Mouse (Mus musculus) hindbrain, embryonic 14.5 days (tissue): ENCODE results near the gene Lin7a. TPM values are rescaled to one million over a fixed set of nuclear protein-coding genes. Genes with fewer than 3 reads are reported as not detected.

Source experiments
- ATAC-seq: fragments of 200-750 bp; cut with Nextera tagmentation; 2 replicates; pipeline ENCODE4 v1.8.0; 2017; ENCODE audit warnings: moderate number of reproducible peaks, mild to moderate bottlenecking, moderate TSS enrichment, moderate library complexity; ENCODE audit not compliant: low FRiP score
- DNase-seq: peaks from one replicate; pipeline ENCODE4 v3.0.0-alpha.2; 2015; ENCODE audit warnings: low spot score
- H3K27ac ChIP-seq: fragments of 300-500 bp; sonication (generic); 2 replicates; pipeline ENCODE4 v1.5.1; 2014; ENCODE audit warnings: mild to moderate bottlenecking, moderate library complexity
- H3K27me3 ChIP-seq: fragments of 300-500 bp; sonication (generic); 2 replicates; pipeline ENCODE4 v1.6.1; 2014; ENCODE audit warnings: mild to moderate bottlenecking, low read length, mixed read lengths; ENCODE audit not compliant: control insufficient read depth, insufficient read depth
- H3K36me3 ChIP-seq: fragments of 300-500 bp; sonication (generic); replicated peaks from 2 replicates; pipeline ENCODE4 v1.6.1; 2014; ENCODE audit not compliant: control insufficient read depth, insufficient read depth
- H3K4me1 ChIP-seq: fragments of 300-500 bp; sonication (generic); replicated peaks from 2 replicates; pipeline ENCODE4 v1.6.1; 2014; ENCODE audit warnings: antibody characterized with exemption, low read length, mixed read lengths; ENCODE audit not compliant: control insufficient read depth, insufficient read depth
- H3K4me2 ChIP-seq: fragments of 300-500 bp; sonication (generic); replicated peaks from 2 replicates; pipeline ENCODE4 v1.6.1; 2014; ENCODE audit warnings: mild to moderate bottlenecking, moderate library complexity
- H3K4me3 ChIP-seq: fragments of 300-500 bp; sonication (generic); replicated peaks from 2 replicates; pipeline ENCODE4 v1.5.1; 2014; ENCODE audit warnings: mild to moderate bottlenecking, low read length
- H3K9ac ChIP-seq: fragments of 300-500 bp; sonication (generic); 2 replicates; pipeline ENCODE4 v1.6.1; 2014
- H3K9me3 ChIP-seq: fragments of 300-500 bp; sonication (generic); 2 replicates; pipeline ENCODE4 v1.6.1; 2016; ENCODE audit warnings: low read length; ENCODE audit not compliant: control insufficient read depth
- WGBS: fragments of 180-500 bp; shearing (Covaris S2); extraction: QIAGEN DNeasy Blood & Tissue Kit; methylation state at CpG from one replicate; pipeline ENCODE4 v1.1.7; 2014; 5-methylcytosine and 5-hydroxymethylcytosine counted together
- polyA plus RNA-seq: library from polyadenylated mRNA; unstranded; fragments of >200 nt; fragmentation: Nextera tagmentation; extraction: Ambion mirVana; gene quantifications from 2 replicates; pipeline ENCODE4 v1.2.1, GENCODE M21; 2014

Lin7a gene
- polyA plus RNA-seq, 1 experiment from 2014 or later: 36.2 TPM

GRCm38 (mm10) chr10:107235496-107235895, 36.0 kb upstream of the Lin7a start:
- Histone ChIP-seq H3K36me3 (no peaks in the 10 kb centered on the region), H3K4me2 (no peak overlapping the region), H3K9ac (no peak overlapping the region), H3K4me1 (no peaks in the 10 kb centered on the region), H3K9me3 (no peaks in the 10 kb centered on the region), H3K4me3 (no peak overlapping the region), H3K27me3 (no peaks in the 10 kb centered on the region), H3K27ac (no peak overlapping the region)
- DNase-seq (no peak), ATAC-seq (no peak)
- WGBS: 85% methylated on average over 3 of the region's 3 CpGs

DNA sequence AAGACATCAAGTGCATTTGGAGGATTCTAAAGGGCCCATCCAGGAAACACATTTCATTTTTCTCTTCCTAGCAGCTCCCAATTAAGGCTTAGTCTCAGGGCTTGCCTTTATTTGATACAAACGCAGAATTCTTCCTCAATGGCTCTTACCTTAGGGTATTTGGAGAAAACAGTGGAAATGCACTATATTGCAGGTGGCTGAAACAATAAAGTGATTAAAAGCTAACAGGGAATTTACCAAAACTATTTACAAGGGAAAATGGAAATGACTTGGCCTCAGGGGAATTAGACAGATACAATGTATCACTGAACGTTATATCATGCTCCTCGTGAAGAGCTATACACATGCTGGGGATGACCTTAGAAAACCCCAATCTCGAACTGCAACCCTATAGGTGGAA, 35.3 kb upstream of the Lin7a start:
- H3K36me3 ChIP-seq: no peaks in the 10 kb centered on the region
- 65% methylated on average over 4 of the region's 4 CpGs for WGBS
- H3K4me3 ChIP-seq: no peak overlapping the region
- no peak for ATAC-seq
- no peaks in the 10 kb centered on the region for H3K27me3 ChIP-seq
- no peak overlapping the region for H3K9ac ChIP-seq
- H3K9me3 ChIP-seq: no peaks in the 10 kb centered on the region
- H3K27ac ChIP-seq: no peak overlapping the region
- no peak for DNase-seq
- H3K4me2 ChIP-seq: no peak overlapping the region
- no peaks in the 10 kb centered on the region for H3K4me1 ChIP-seq

DNA sequence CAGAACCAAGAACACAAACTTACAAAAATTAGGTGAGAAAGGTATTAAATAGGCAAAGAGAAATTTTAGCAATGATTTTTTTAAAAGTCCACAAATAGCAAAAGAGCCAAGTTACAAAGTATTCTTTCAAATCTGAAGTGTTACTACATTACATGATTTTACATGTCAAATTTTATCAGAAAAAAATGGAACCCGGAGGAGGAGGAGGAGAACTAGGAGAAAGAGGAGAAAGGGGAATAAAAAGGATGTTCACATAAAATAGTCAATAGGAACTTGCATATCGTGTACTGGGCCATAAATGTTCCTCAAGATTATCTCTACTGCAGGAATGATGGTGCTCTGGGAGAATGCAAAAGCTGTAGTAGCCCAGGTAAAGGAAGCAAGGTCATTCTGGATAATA, 34.4 kb upstream of the Lin7a start:
- no peaks in the 10 kb centered on the region for H3K9me3 ChIP-seq
- DNase-seq: no peak

GRCm38 (mm10) chr10:107237736-107238135, 33.8 kb upstream of the Lin7a start:
- H3K27me3 ChIP-seq: no peaks in the 10 kb centered on the region
- H3K27ac ChIP-seq: no peak overlapping the region
- H3K9ac ChIP-seq: no peak overlapping the region
- DNase-seq: no peak
- 100% methylated on average over 1 of the region's 1 CpGs for WGBS
- H3K4me3 ChIP-seq: no peak overlapping the region
- ATAC-seq: no peak
- no peaks in the 10 kb centered on the region for H3K4me1 ChIP-seq
- no peaks in the 10 kb centered on the region for H3K9me3 ChIP-seq
- no peak overlapping the region for H3K4me2 ChIP-seq
- no peaks in the 10 kb centered on the region for H3K36me3 ChIP-seq

More for the DNA sequence above, 34.4 kb upstream of the Lin7a start:
- Histone ChIP-seq H3K36me3 (no peaks in the 10 kb centered on the region), H3K9ac (no peak overlapping the region), H3K27ac (no peak overlapping the region), H3K4me3 (no peak overlapping the region), H3K27me3 (no peaks in the 10 kb centered on the region), H3K4me1 (no peaks in the 10 kb centered on the region), H3K4me2 (no peak overlapping the region)
- no peak for ATAC-seq
- 95% methylated on average over 2 of the region's 2 CpGs for WGBS

- Histone ChIP-seq H3K4me3 (no peak overlapping the region), H3K27me3 (no peaks in the 10 kb centered on the region), H3K27ac (no peak overlapping the region), H3K36me3 (no peaks in the 10 kb centered on the region), H3K4me1 (no peaks in the 10 kb centered on the region), H3K4me2 (no peak overlapping the region), H3K9ac (no peak overlapping the region), H3K9me3 (no peaks in the 10 kb centered on the region)
- ATAC-seq (no peak), DNase-seq (no peak)
- 77% methylated on average over 2 of the region's 2 CpGs for WGBS
Observed at GRCm38 (mm10) chr10:107238151-107238860, 33.2 kb upstream of the Lin7a start.

DNA sequence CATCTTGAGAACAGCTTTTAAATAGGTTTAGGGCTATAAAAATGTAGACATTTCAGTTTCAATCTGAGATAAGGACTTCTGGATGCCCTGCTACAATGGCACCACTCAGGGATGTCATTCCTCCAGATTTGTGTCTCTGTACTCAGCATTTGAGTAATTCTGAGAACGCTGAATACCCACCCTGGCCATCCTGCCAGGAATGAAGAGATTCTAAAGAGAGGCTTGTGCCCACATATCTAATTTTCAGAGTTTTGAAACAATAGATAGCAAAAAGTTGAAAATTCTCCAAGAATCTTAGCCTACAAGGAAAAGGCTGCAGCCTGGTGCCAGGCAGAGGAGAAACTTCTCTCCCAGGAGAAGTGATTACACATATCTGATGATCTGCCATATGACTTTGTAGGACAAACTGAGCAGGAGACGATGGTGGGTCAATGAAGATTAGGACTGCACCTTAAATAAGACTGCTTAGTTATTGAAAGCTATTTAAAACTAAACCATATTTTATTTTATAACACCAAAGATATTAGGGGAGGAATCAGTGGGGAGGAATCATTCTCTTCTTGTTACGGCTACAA, 32.5 kb upstream of the Lin7a start:
- no peak for ATAC-seq
- Histone ChIP-seq H3K4me2 (no peak overlapping the region), H3K36me3 (no peaks in the 10 kb centered on the region), H3K9ac (no peak overlapping the region), H3K9me3 (no peaks in the 10 kb centered on the region), H3K27me3 (no peaks in the 10 kb centered on the region), H3K4me3 (no peak overlapping the region), H3K4me1 (no peaks in the 10 kb centered on the region), H3K27ac (no peak overlapping the region)
- no peak for DNase-seq
- 74% methylated on average over 3 of the region's 3 CpGs for WGBS

GRCm38 (mm10) chr10:107239651-107240330, 31.7 kb upstream of the Lin7a start:
- Histone ChIP-seq H3K27ac (no peak overlapping the region), H3K4me1 (no peaks in the 10 kb centered on the region), H3K36me3 (no peaks in the 10 kb centered on the region), H3K4me2 (no peak overlapping the region), H3K9me3 (no peaks in the 10 kb centered on the region), H3K9ac (no peak overlapping the region), H3K4me3 (no peak overlapping the region), H3K27me3 (no peaks in the 10 kb centered on the region)
- ATAC-seq (no peak), DNase-seq (no peak)
- WGBS: 81% methylated on average over 2 of the region's 2 CpGs

GRCm38 (mm10) chr10:107240446-107240845, 31.0 kb upstream of the Lin7a start:
- 83% methylated on average over 1 of the region's 1 CpGs for WGBS
- no peak overlapping the region for H3K9ac ChIP-seq

GRCm38 (mm10) chr10:107240986-107241385, 30.5 kb upstream of the Lin7a start:
- Histone ChIP-seq H3K27me3 (no peaks in the 10 kb centered on the region), H3K4me1 (no peaks in the 10 kb centered on the region), H3K27ac (no peak overlapping the region), H3K36me3 (no peaks in the 10 kb centered on the region), H3K9ac (no peak overlapping the region), H3K4me3 (no peak overlapping the region), H3K4me2 (no peak overlapping the region), H3K9me3 (no peaks in the 10 kb centered on the region)
- ATAC-seq (no peak), DNase-seq (no peak)
- 87% methylated on average over 3 of the region's 3 CpGs for WGBS

More at GRCm38 (mm10) chr10:107240446-107240845, 31.0 kb upstream of the Lin7a start:
- Histone ChIP-seq H3K27ac (no peak overlapping the region), H3K4me2 (no peak overlapping the region), H3K36me3 (no peaks in the 10 kb centered on the region), H3K4me3 (no peak overlapping the region), H3K4me1 (no peaks in the 10 kb centered on the region), H3K9me3 (no peaks in the 10 kb centered on the region), H3K27me3 (no peaks in the 10 kb centered on the region)
- ATAC-seq (no peak), DNase-seq (no peak)
